Mouse (Mus musculus) CD4-positive helper T cell, adult 2 months (primary cell): ENCODE results near the gene Hhat.

Experiments used
- DNase-seq: peaks from one replicate; pipeline ENCODE4 v3.0.0-alpha.2; 2012; ENCODE audit warnings: low read depth, missing footprints, low spot score

The Hhat gene

DNA sequence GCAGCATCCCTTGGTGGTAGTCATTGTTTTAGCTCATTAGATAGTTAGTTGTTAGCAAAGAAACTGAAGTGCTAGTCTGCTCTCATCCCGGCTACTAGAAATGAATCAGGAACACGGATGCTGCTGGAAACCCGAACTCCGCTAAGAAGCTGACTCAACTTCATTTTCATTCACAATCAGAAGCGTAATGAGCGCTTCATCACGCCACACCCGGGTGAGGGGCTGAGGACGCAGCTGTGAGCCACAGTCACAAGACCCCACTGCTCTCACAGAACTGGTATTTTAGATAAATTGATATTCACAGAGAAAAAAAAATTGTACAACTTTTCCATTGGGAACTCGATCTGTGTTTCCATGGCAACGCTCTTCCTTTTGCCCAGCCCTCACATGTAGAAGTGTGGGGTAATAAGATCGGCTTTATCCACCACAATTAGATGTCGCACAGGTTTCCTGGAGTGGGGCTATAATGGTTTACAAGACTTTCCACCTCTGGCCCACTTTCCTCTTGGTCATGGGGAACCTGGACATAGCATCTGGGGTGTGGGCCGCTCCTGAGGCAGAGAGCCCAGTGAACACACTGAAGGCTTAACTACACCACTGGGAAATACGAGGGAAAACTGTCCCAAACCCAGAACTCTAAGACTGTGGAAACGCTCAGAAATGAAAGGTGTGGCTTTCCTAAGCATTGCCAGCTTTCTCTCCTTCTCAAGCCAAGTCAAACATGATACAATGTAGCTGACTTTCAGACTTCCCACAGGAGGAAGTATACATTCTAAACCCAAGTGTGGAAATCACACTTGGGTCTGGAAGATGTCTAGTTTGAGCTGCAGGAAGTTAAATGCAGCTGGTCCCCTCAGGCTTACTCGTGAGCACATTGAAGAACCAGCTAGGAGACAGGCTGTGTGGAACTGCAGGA lies 14.3 kb upstream of the Hhat start:
- DNase-seq = no peak

DNA sequence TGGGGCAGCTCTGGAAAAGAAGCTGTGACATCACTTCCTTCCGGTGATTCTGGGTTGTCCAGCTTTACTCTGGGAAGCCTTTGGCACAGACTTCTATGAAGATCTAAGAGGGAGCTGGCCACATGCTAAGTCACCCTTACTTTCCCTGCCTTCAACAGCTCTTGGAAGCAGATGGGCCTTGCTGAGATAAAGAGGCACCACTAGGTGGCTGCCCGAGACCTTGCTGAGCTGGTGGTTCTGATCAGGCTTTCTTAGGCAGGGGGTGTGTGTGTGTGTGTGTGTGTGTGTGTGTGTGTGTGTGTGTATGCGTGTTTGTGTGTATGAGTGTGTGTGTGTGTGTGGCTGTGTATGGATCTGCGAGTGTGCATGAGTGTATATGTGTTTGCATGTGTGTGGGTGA lies 13.4 kb upstream of the Hhat start:
- no peak for DNase-seq

DNA sequence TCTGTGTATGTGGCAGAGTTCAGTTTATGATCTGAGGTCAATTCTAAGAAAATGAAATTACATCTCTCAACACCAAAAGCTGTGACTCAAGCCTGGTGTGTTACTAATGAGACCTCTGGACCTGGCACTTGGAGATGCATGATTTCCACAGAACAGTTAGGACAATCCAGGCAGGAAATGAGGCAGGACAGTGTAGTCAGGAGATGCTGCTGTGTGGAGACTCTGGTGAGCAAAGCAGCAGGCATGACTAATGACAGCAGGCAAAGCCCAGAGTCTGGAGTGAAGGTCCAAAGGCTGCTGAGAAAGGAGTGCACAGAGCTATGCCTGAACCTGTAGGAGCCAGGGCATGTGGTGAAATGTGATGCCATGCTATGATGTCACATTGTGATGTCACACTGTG lies 10.2 kb upstream of the Hhat start:
- DNase-seq = no peak

DNA sequence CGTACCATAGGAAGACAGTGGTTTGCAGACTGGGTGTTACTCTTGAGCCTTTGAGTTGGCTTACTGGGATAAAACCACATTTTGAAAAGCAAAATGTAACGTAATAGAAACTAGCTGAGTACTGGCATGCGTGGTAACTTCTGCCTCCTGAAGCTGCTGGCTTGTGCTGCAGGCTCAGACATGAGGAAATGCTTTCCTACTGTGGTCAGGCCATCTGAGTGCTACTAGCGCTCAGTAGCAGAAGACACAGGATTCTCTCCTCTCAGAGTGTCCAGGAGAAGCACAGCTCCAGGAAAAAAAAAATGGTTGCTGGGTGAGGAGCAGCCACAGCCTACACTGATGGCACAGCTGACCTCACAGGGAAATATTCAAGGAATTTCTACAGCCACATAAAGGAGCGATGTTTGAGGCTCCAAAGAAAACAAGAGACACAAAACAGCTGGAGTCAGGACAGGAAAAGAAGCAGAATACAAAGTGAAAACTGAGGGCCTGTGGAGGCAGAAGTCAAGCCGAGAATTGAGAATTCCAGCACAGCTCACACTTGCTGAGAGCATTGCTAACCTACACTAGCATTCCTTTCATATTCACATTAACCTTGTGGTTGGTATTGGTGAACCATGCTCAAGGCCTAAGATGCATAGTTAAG lies 8.0 kb upstream of the Hhat start:
- DNase-seq = no peak

DNA sequence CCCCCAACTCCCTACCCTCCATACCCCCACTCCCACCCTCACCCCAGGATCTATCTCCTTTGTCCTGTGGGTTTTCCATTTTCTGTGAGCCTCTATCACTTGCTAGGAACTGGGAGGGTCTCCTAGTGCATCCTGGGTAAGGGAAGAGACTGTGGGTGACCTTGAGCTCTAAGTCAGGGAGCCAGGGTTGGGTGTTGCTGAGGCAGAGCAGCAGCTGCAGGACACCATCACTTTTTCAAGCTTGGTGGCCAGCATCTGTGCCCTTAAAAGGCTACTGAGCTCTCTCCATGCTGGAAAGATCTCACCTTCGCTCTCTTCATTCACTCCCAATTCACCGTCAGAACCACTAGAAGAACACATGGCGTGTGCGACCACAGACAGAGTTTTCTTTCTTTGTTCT lies 7.2 kb upstream of the Hhat start:
- no peak for DNase-seq

DNA sequence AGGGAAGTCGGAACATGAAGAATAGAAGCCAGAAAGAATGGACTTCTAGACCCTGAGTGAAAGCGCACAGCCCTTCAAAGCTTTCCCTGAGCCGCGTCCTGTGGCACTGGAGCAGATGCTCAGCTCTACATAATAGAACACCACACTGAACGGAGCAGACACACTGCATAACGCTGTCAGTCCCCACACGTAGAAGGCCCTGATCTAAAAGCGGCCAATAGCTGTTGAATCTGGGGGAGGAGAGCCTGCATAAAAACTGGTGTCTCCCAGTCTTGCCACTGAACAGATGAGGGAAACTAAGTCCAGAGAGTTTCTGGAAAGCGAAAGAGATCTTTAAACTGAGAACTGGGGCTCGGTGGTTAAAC lies 911 bp downstream of the Hhat start:
- DNase-seq = no peak

DNA sequence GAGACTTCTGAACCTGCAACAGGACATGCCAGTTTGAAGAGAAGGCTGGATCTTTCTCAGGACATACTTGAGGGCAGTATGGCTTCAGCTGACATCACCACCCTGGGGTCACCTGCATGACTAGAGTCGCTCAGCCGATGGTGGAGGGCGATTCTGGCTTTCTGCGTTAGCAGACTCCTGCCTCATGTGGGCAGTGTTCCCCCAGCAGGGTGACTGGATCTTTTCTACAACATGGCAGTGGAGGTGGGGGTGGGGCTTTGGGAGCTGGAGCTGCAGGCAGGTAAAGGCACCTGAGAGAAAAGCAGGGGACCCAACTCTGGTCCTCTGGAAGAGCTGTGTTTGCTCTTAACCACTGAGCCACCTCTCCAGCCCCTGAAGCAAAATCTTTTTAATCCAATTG lies 5.5 kb downstream of the Hhat start:
- no peak for DNase-seq

DNA sequence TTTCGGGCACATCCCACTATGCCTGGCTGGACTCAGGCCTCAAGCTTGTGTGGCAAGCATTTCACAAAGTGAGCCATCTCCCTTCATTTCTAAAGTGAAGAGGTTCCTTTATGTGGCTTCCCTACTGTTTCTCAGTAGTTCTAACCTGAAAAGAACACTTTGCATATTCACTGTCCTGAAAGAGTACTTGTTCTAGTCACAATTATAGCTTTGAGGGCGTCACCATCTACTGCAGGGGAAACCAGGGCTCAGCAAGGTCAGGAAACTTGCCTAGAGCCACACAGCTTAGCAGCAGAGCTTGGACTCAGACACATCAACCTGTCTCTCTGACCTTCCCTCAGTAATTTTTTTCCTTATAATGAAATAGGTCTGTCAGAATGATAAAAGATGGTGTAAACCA lies 6.5 kb downstream of the Hhat start:
- no peak for DNase-seq

DNA sequence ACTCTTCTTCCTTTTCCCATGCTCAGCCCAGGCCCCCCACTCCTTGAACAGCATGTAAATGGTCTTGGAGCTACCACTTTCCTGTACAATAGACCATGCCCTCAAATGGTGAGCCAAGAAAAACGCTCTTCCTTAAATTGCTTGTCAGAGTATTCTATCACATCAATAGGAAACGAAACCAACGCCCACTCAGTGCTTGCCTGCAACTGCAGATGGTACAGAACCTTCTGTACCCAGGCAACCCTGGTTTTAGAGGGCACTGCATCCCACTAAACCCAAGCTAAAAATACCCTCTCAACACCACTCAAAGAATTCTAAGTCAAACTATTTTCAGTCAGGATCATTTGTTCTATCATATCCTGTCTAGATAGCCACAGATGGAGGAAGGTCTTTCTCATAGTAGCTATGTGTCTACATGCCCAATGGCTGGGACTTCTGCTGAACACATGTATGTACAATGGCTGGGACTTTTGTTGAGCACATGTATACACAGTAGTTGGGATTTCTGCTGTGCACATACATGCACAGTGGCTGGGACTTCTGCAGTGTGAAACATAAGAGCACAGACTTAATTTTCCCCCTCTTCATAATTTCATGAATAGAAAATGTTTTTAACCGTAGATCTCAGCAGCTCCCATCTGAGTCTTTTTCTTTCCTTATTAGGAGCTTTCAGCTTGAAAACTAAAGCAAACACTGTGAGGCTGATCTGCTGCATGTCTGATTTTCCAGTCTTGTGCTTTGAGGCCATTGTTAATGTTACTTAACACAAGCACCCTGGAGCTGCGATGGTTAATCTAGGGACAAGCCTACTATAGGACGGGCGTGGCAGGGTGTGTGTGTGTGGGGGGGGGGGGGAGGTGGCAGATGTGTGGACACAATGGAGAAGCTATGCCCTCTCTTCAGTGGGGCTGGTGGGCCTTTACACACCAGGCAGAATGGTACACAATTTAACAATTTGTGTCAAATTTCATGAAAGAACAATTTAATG lies 7.8 kb downstream of the Hhat start:
- peak; percentile 61 for DNase-seq

DNA sequence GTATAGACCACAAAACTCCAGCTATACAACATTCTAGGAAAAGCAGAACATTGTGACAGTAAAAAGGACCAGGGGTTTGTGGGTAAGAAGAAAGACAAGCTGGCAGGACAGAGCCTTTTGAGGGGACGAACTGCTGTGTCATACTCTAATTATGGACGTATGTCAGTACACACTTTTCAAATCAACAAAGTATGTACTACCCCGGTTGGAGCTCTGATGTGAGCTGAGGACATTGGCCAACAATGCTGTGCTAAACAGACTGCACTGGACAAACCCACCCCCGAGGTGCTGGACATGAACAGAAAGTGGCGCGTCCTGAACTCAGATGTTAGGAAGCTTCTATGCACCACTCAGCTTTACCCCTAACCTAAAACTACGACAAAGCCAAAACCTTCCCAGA lies 14.3 kb downstream of the Hhat start:
- no peak for DNase-seq

DNA sequence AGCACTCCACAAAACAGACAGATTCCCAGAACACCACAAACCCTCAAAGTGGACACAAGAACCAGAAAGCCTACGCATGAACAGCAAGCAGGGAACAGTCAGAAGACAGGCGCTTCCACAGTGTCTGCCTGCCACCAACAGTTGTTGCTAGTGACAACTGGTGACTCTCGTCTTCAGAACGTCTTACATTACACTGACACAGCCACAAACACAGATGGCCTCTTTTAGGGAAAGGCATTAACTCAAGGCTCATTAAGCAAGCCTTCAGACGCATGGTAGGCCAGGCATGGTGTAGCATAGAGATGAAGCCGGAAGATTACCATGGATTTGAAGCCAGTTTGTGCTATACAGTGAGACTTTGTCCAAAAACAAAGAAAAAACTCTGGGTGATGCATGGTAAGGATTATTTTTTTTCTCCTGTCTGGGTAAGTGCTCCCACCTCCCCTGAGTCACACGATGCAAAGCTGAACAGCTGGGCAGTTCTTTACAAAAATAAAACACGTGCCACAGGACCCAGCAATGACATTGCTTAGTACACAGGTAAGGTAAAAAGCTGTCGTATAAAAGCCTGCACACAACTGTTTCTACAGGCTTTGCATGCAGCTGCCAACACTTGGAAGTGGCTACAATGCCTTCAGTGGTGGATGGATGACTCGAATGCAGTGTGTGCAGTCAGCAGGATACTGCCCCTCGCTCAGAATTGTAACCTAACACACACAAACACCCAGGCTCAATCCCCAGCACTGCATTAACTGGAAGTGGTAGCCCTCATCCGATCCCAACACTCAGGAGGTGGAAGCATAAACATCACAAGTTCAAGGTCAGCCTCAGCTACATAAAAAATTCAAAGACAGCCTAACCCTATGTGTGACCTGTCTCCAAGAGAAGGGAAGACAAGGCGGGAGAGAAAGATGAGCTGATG lies 15.1 kb downstream of the Hhat start:
- DNase-seq = no peak

DNA sequence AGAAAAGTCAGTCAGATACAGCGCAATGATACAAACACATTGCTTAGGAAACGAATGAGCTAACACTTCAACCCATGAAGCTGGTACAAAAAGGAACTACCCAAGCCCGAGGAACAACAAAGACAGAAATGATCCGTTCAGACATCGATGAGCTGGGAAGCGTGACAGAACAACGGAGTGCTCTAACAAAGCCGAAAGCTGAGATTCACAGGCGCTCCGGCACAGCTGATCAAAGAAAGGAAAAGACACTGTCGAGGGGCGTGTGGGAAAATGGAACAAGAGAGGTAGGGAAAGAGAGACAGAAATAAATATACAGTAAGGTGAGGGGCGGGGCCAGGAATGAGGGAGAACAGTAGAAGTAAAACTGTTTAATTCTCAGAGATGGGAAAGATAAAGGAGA lies 15.8 kb downstream of the Hhat start:
- no peak for DNase-seq

DNA sequence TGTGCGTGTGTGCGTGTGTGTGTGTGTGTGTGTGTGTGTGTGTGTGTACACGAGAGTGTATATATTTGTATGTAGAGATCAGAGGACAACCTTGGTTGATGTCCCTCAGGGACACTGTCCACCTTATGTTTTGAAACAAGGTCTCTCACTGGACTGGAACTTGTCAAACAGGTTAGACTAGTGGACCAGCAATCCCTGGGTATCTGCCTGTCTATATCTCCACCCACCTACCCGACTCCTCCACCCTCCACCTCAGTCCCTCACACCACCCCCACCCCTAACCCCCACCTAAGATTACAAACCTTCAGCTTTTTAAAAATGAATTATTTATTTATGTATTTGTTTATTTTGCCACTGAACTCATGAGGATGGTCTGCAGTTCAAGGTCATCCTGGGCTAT lies 16.8 kb downstream of the Hhat start:
- DNase-seq = no peak

DNA sequence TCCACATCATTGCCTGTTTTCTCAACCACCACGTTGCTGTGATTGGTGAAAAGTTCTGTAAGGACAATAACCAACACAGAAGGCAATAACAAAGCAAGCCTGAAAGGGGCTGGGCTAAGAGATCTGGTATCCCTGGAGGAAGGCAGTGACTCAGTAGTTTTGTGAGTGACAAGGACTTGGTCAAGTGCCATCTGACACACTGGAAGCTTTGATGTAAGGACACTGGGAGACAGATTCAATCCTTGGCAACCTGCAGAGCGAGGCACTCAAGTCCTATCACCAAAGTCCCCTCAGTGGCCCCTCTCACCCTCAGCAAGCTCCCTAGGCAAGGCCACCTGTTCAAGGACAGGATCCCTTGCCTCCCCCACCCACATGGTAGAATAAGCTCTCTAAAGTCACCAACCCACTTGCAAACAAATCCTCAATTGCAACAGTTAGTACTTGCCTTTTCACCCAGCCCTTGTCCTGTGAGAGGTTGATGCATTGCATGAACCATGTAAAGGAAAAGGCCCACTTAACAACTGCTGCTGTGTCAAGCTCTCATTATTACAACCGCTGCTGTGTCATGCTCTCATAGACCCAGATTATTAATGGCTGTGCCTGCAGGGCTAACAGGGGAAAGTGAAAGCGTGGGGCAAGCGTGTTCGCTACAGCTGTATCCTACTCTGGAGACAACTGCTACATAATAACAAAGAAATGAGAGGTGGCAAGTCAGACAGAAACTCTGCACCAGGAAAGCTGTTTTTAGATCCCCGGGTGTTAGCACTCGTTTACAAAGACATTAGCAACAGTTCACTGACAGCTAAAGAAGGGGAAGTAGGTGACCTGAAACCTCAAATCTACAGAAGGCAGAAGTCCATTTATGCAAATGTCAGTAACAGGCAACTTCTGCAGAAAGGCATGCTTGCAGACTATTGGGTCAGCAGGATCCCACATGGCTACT lies 18.1 kb downstream of the Hhat start:
- DNase-seq = peak; percentile 15

DNA sequence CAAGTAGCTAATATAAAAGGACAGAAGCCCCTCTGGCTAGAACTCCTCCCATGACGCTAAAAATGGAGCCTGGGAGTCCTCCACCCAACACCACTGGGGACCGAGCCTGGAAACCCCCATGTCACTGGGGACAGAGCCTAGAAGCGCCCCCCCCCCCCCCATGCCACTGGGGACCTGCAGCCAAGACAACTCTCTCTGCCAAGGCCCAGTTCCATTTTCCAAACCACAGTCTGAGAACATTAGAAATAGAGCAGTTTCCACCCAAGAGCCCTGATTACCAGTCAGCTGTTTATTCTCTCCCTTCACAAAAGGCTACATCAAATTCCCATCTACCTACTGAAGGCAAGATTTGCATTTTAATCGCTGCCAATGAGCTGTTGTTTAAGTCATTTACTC lies 21.0 kb downstream of the Hhat start:
- no peak for DNase-seq

DNA sequence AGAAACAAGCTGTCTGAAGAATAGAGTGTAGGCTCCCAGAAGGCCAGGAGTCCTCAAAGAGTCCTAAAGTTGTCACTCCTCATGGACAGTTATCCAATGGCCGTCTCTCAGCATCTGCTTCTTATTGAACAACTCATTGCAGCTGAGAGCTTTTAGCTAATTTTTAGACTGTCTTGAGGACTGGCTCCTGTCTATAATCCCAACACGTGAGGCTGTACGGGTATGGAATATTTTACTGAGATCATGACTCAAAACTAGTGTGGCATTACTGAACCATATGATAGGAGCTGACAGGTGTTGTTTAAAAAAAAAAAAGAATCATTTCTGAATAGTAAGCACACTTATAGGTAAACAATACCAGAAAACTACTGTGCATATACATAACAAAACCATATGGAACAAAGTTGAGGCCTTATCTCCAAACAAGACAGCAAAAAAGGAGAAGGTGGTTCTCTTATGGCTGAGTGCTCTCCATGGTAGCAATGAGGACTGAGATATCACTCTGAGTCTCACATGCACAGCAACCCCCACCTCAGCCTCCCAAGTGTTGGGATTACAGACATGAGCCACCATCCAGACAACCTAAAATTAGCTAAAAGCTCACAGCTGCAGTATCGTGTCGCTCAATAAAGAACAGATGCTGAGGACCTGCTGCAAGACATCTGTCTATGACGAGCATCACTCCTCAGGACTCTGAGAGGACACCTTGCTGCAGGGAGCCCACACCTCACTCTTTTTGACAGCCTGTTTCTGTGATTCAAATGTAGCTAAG lies 21.6 kb downstream of the Hhat start:
- no peak for DNase-seq

DNA sequence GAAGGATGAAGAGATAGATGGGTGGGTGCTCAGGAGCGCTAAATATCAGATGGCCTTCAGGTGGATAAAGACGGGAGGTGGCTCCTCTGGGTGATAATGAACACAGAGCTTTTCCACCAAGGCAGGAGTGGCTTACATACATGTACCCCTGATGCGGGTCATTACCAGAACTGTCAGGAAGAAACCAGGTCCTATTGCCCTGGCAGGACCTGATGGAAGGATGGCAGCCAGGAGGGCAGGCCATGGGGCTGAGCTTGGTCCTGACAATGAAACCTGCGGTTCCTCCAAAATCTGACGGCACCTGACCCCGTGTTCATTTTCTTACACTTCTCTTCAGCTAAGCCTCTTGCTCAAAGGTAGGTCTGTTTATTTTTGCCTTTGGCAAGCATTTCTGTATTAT lies 24.8 kb downstream of the Hhat start:
- DNase-seq = no peak

DNA sequence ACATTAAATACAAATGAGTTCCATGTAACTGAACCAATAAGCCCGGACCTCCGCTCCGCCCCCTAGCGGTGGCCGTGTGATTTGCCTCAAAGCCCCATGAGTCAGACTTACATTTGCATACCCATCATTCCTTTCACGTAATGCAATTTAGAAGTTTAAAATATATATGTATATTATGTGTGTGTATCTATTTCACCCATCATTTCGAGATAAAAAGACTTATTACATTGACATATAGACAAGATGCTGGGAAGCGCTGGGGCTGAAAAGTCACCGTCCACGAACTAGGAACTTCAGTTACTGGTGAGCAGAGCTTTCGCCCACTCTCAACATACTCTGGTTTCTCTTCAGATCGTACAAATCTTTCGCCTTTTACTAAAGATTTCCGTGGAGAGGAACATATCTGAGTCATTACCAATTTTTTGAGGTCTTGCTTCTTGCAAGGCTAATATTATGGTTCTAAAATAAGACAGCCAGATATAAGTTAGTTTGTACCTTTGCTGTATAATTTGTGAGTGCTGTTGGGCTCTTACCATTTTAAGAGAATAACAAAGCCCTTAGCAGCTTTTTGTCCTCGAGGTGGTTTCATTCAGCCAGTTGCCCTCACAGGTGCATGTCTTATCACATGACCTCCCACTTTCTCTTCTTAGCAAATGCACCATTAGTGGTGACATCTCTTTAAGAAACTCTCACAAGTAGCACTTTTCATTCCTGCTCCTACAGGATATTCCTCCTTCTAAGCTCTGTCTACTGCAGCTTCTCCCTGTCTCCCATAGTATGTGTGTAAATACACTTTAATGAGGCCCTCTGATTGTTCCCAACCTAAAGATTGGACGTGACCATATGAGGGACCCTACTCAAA lies 25.6 kb downstream of the Hhat start:
- peak; percentile 82 for DNase-seq
